Mouse (Mus musculus): ENCODE measurements around the gene Rpl22. TPM values are rescaled to one million over a fixed set of nuclear protein-coding genes. Genes with fewer than 3 reads are reported as not detected.

Rpl22 gene
- total RNA-seq, 2 experiments from 2014 or later: 165 to 223 TPM

- DNase-seq: no peak
Observed at GRCm38 (mm10) chr4:152382528-152383252, 57.1 kb downstream of the Rpl22 start.

More at GRCm38 (mm10) chr4:152382528-152383252, 57.1 kb downstream of the Rpl22 start:
- intact Hi-C loops (cut with DNase I): no loop called here

Other genes with a start within 250 kb of the Rpl22 start
- gene Tnfrsf25, start 209.8 kb upstream of the Rpl22 start, total RNA-seq (2021): under 1 TPM; 0.76 to 0.84 TPM
- under 1 TPM; 0.27 to 0.43 TPM for gene Espn, start 173.4 kb upstream of the Rpl22 start, total RNA-seq (2021)
- not detected for gene Hes2, start 166.9 kb upstream of the Rpl22 start, total RNA-seq (2021)
- 10 to 100 TPM; 15.0 to 18.5 TPM for gene Acot7, start 147.6 kb upstream of the Rpl22 start, total RNA-seq (2021)
- 1 to 10 TPM; 7.1 to 8.0 TPM for gene Gpr153, start 51.5 kb upstream of the Rpl22 start, total RNA-seq (2021)
- not detected for gene Hes3, start 34.1 kb upstream of the Rpl22 start, total RNA-seq (2021)
- 10 to 100 TPM; 14.4 to 17.3 TPM for gene Icmt, start 28.5 kb upstream of the Rpl22 start, total RNA-seq (2021)
- gene Rnf207, start 6.7 kb upstream of the Rpl22 start, total RNA-seq (2021): not detected
- under 1 TPM; 0.10 to 0.13 TPM for gene Chd5, start 12.9 kb downstream of the Rpl22 start, total RNA-seq (2021)
- under 1 TPM; 0.66 to 0.96 TPM for gene Nphp4, start 151.0 kb downstream of the Rpl22 start, total RNA-seq (2021)
- 1 to 10 TPM; 1.3 to 1.5 TPM for gene Kcnab2, start 152.1 kb downstream of the Rpl22 start, total RNA-seq (2021)

All from gastrocnemius, postnatal 36 days (tissue).